Mouse (Mus musculus): ENCODE data around the gene Polr3c. TPM values are rescaled to one million over a fixed set of nuclear protein-coding genes. Genes with fewer than 3 reads are reported as not detected.

Polr3c gene
- polyA plus RNA-seq (2014; fragmentation: Illumina TruSeq; extraction: RNeasy Lipid Tissue Mini Kit (QIAGEN cat#74804); ENCODE audit: low read depth, low replicate concordance): 23.6 TPM

GRCm38 (mm10) chr3:96727343-96727827, at the start of gene Polr3c, which contains the start of gene Rnf115:
Polr3c (minus strand) TSS chr3:96727628.
Rnf115 (plus strand) TSS chr3:96727664.

DNA sequence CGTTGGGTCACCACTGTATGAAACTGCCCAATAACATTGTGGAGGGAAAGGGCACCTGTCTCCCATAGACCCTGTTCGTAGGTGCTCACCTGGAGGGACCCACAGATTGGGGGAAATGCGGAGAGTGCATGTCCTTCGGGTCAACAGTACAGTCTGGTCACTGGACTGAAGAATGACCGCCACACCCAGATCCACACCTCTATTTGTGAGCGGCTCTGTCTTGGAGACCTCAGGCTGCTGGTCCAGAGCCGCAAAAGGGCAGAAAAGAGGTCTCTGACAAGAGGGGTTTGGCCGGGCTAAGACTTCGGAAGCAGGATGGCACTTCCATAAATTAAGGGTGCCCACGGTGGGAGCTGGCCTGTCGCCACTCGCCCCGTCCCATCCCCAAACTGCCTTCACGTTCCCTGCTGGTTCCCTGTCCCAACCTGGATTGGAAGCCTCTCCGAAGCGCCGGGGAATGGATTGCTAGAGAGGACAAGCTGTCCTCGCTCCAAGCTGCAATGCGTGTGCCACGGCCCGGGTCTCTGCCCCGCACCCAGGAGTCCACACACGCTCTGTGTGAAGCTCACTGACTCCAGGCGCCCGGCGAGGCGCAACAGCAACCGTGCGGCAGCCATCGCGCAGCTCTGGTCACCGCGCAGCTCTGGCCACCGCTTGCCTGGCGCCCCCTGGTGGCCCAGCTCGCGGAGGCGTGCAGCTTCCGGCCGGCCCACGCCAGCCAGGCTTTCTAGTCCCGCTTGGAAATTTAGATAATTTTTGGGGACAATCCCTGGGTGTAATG, 19.3 kb downstream of the Polr3c start, which contains the start of gene Nudt17:
Nudt17 (minus strand) TSS at position 660 of the 781 bp plus-strand sequence.

GRCm38 (mm10) chr3:96696198-96696765, 31.1 kb downstream of the Polr3c start, which contains the start of gene Pias3:
Pias3 (plus strand) TSS chr3:96696384.

GRCm38 (mm10) chr3:96669727-96670468, 57.5 kb downstream of the Polr3c start, which contains the start of gene Ankrd35:
Ankrd35 (plus strand) TSS chr3:96670131.

Other genes starting within 250 kb of the Polr3c start
- 209 TPM for gene Hfe2, start 202.5 kb downstream of the Polr3c start, polyA plus RNA-seq (2014; fragmentation: Illumina TruSeq; extraction: RNeasy Lipid Tissue Mini Kit (QIAGEN cat#74804); ENCODE audit: low read depth, low replicate concordance)
- gene Txnip, start 169.7 kb downstream of the Polr3c start, polyA plus RNA-seq (2014; fragmentation: Illumina TruSeq; extraction: RNeasy Lipid Tissue Mini Kit (QIAGEN cat#74804); ENCODE audit: low read depth, low replicate concordance): 516 TPM
- 2.6 TPM for gene Gm16253, start 150.6 kb downstream of the Polr3c start, polyA plus RNA-seq (2014; fragmentation: Illumina TruSeq; extraction: RNeasy Lipid Tissue Mini Kit (QIAGEN cat#74804); ENCODE audit: low read depth, low replicate concordance)
- 56.2 TPM for gene Polr3gl, start 133.4 kb downstream of the Polr3c start, polyA plus RNA-seq (2014; fragmentation: Illumina TruSeq; extraction: RNeasy Lipid Tissue Mini Kit (QIAGEN cat#74804); ENCODE audit: low read depth, low replicate concordance)
- gene Ankrd34a, start 131.0 kb downstream of the Polr3c start, polyA plus RNA-seq (2014; fragmentation: Illumina TruSeq; extraction: RNeasy Lipid Tissue Mini Kit (QIAGEN cat#74804); ENCODE audit: low read depth, low replicate concordance): 1.2 TPM
- 31.8 TPM for gene Lix1l, start 126.5 kb downstream of the Polr3c start, polyA plus RNA-seq (2014; fragmentation: Illumina TruSeq; extraction: RNeasy Lipid Tissue Mini Kit (QIAGEN cat#74804); ENCODE audit: low read depth, low replicate concordance)
- gene Rbm8a, start 97.7 kb downstream of the Polr3c start, polyA plus RNA-seq (2014; fragmentation: Illumina TruSeq; extraction: RNeasy Lipid Tissue Mini Kit (QIAGEN cat#74804); ENCODE audit: low read depth, low replicate concordance): 34.5 TPM
- 39.6 TPM for gene Pex11b, start 92.3 kb downstream of the Polr3c start, polyA plus RNA-seq (2014; fragmentation: Illumina TruSeq; extraction: RNeasy Lipid Tissue Mini Kit (QIAGEN cat#74804); ENCODE audit: low read depth, low replicate concordance)
- gene Gm42957, start 92.2 kb downstream of the Polr3c start, polyA plus RNA-seq (2014; fragmentation: Illumina TruSeq; extraction: RNeasy Lipid Tissue Mini Kit (QIAGEN cat#74804); ENCODE audit: low read depth, low replicate concordance): not detected
- gene Itga10, start 82.0 kb downstream of the Polr3c start, polyA plus RNA-seq (2014; fragmentation: Illumina TruSeq; extraction: RNeasy Lipid Tissue Mini Kit (QIAGEN cat#74804); ENCODE audit: low read depth, low replicate concordance): 2.5 TPM
- gene Ankrd35, start 57.5 kb downstream of the Polr3c start, polyA plus RNA-seq (2014; fragmentation: Illumina TruSeq; extraction: RNeasy Lipid Tissue Mini Kit (QIAGEN cat#74804); ENCODE audit: low read depth, low replicate concordance): 1.1 TPM
- 17.0 TPM for gene Pias3, start 31.2 kb downstream of the Polr3c start, polyA plus RNA-seq (2014; fragmentation: Illumina TruSeq; extraction: RNeasy Lipid Tissue Mini Kit (QIAGEN cat#74804); ENCODE audit: low read depth, low replicate concordance)
- 4.1 TPM for gene Nudt17, start 19.1 kb downstream of the Polr3c start, polyA plus RNA-seq (2014; fragmentation: Illumina TruSeq; extraction: RNeasy Lipid Tissue Mini Kit (QIAGEN cat#74804); ENCODE audit: low read depth, low replicate concordance)
- gene Rnf115, start within 50 bp of the Polr3c start, polyA plus RNA-seq (2014; fragmentation: Illumina TruSeq; extraction: RNeasy Lipid Tissue Mini Kit (QIAGEN cat#74804); ENCODE audit: low read depth, low replicate concordance): 24.0 TPM
- not detected for gene Pdzk1, start 101.7 kb upstream of the Polr3c start, polyA plus RNA-seq (2014; fragmentation: Illumina TruSeq; extraction: RNeasy Lipid Tissue Mini Kit (QIAGEN cat#74804); ENCODE audit: low read depth, low replicate concordance)
- not detected for gene Cd160, start 101.7 kb upstream of the Polr3c start, polyA plus RNA-seq (2014; fragmentation: Illumina TruSeq; extraction: RNeasy Lipid Tissue Mini Kit (QIAGEN cat#74804); ENCODE audit: low read depth, low replicate concordance)
- gene Gja5, start 177.1 kb upstream of the Polr3c start, polyA plus RNA-seq (2014; fragmentation: Illumina TruSeq; extraction: RNeasy Lipid Tissue Mini Kit (QIAGEN cat#74804); ENCODE audit: low read depth, low replicate concordance): 17.4 TPM
- 13.5 TPM for gene Gpr89, start 177.7 kb upstream of the Polr3c start, polyA plus RNA-seq (2014; fragmentation: Illumina TruSeq; extraction: RNeasy Lipid Tissue Mini Kit (QIAGEN cat#74804); ENCODE audit: low read depth, low replicate concordance)
- not detected for gene Gja8, start 198.4 kb upstream of the Polr3c start, polyA plus RNA-seq (2014; fragmentation: Illumina TruSeq; extraction: RNeasy Lipid Tissue Mini Kit (QIAGEN cat#74804); ENCODE audit: low read depth, low replicate concordance)

All from heart, adult 10 weeks (tissue).